Mouse (Mus musculus) lung, postnatal 0 days (tissue): ENCODE data around the gene Adgrl3.

ENCODE experiments used
- CTCF ChIP-seq: IDR thresholded peaks from 2 replicates; pipeline ENCODE4 v1.5.1; 2016; ENCODE audit warnings: antibody characterized with exemption, mild to moderate bottlenecking
- EP300 ChIP-seq: IDR thresholded peaks from 2 replicates; pipeline ENCODE4 v1.6.1; 2016; ENCODE audit warnings: antibody characterized with exemption, mild to moderate bottlenecking, control low read depth

DNA sequence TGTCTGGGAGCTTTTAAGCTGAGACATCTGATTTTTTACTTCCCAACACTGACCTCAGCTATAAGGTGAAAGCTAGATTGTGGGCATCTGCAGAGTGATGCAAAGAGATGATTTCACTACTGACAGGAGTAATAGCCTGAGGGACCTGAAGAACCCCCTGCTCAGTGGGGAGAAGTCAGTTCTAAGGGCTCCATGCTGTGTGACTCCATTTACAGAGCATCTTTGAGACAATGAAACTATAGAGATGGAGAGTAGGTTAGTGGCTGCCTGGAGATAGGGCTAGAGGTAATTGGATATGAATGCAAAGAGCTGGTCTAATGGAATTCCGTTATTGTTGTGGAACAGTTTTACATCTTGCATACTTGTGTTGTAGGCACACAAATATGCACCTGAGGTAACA lies 603.9 kb downstream of the Adgrl3 start:
- TF ChIP-seq CTCF: no peak
- TF ChIP-seq EP300: no peak
